Mouse (Mus musculus): ENCODE measurements around the gene Nup188.

DNA sequence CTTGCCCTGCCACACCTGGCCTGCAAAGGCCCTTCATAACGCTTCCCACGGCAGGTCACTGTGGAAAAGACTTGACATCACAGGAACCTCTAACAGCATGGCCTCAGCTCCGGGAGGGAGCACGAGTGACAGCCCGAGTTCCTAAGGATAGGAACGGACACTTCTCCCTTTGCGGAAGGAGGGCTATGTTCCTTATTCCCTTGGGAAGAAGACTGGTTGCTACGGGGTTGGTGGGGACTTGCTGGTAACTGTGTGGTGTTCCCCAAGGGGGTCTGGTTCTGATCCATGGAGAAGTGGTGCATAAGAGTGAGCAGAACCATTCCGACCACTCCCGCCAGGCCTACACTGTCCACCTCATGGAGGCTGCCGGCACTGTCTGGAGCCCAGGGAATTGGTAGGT lies 5.5 kb upstream of the Nup188 start, which contains the start of gene Gm28038:
- no peak for TF ChIP-seq EP300 (optimal IDR thresholded peaks at IDR 0.05)
- no peak for TF ChIP-seq CTCF (IDR thresholded peaks at IDR 0.05; ENCODE audit: low read depth)

All from stomach, postnatal 0 days (tissue).